Mouse (Mus musculus): ENCODE measurements around the gene Rpl39. TPM values are rescaled to one million over a fixed set of nuclear protein-coding genes. Genes with fewer than 3 reads are reported as not detected.

The Rpl39 gene
- polyA plus RNA-seq, 1 experiment from 2014 or later, result 450 TPM

GRCm38 (mm10) chrX:37074262-37074892, 10.8 kb downstream of the Rpl39 start:
- H3K36me3 ChIP-seq (ENCODE audit: control insufficient read depth, insufficient read depth), result no peaks in the 10 kb centered on the region
- H3K9ac ChIP-seq (ENCODE audit: low read depth, low read length), result no peak overlapping the region
- H3K4me3 ChIP-seq (ENCODE audit: low read depth, low read length), result no peak overlapping the region
- no peaks in the 10 kb centered on the region for H3K27me3 ChIP-seq (replicated peaks; ENCODE audit: control insufficient read depth, insufficient read depth, low read length)
- no peak overlapping the region for H3K27ac ChIP-seq (ENCODE audit: low read depth, low read length)
- 42% methylated on average over 9 of the region's 9 CpGs for WGBS
- no peaks in the 10 kb centered on the region for H3K9me3 ChIP-seq (ENCODE audit: control insufficient read depth)
- H3K4me2 ChIP-seq (replicated peaks; ENCODE audit: low read depth), result no peak overlapping the region
- peak; percentile 80 for TF ChIP-seq CTCF (IDR thresholded peaks at IDR 0.05; ENCODE audit: low read depth)
- ATAC-seq, result no peak
- no peaks in the 10 kb centered on the region for H3K4me1 ChIP-seq (replicated peaks; ENCODE audit: control insufficient read depth, insufficient read depth, low read length)

- H3K9ac ChIP-seq (ENCODE audit: low read depth, low read length), result no peak overlapping the region
- no peak overlapping the region for H3K4me2 ChIP-seq (replicated peaks; ENCODE audit: low read depth)
- WGBS, result 87% methylated on average over 5 of the region's 5 CpGs
- H3K36me3 ChIP-seq (ENCODE audit: control insufficient read depth, insufficient read depth), result no peaks in the 10 kb centered on the region
- no peak for ATAC-seq
- H3K4me1 ChIP-seq (replicated peaks; ENCODE audit: control insufficient read depth, insufficient read depth, low read length), result no peaks in the 10 kb centered on the region
- no peak for TF ChIP-seq CTCF (IDR thresholded peaks at IDR 0.05; ENCODE audit: low read depth)
- no peaks in the 10 kb centered on the region for H3K9me3 ChIP-seq (ENCODE audit: control insufficient read depth)
- H3K4me3 ChIP-seq (ENCODE audit: low read depth, low read length), result no peak overlapping the region
- no peak overlapping the region for H3K27ac ChIP-seq (ENCODE audit: low read depth, low read length)
- no peaks in the 10 kb centered on the region for H3K27me3 ChIP-seq (replicated peaks; ENCODE audit: control insufficient read depth, insufficient read depth, low read length)
Measured at GRCm38 (mm10) chrX:37068766-37069165, 16.4 kb downstream of the Rpl39 start.

GRCm38 (mm10) chrX:37067299-37067698, 17.9 kb downstream of the Rpl39 start:
- Histone ChIP-seq H3K9me3 (ENCODE audit: control insufficient read depth) (no peaks in the 10 kb centered on the region), H3K4me1 (replicated peaks; ENCODE audit: control insufficient read depth, insufficient read depth, low read length) (no peaks in the 10 kb centered on the region), H3K9ac (ENCODE audit: low read depth, low read length) (no peak overlapping the region), H3K27ac (ENCODE audit: low read depth, low read length) (no peak overlapping the region), H3K27me3 (replicated peaks; ENCODE audit: control insufficient read depth, insufficient read depth, low read length) (no peaks in the 10 kb centered on the region), H3K4me2 (replicated peaks; ENCODE audit: low read depth) (no peak overlapping the region), H3K36me3 (ENCODE audit: control insufficient read depth, insufficient read depth) (no peaks in the 10 kb centered on the region), H3K4me3 (ENCODE audit: low read depth, low read length) (no peak overlapping the region)
- no peak for TF ChIP-seq CTCF (IDR thresholded peaks at IDR 0.05; ENCODE audit: low read depth)
- ATAC-seq, result no peak
- WGBS, result 81% methylated on average over 3 of the region's 3 CpGs

- ATAC-seq, result no peak
Measured at GRCm38 (mm10) chrX:37063902-37064301, 21.3 kb downstream of the Rpl39 start.

GRCm38 (mm10) chrX:37048890-37049823, 36.0 kb downstream of the Rpl39 start:
- WGBS, result 22% methylated on average over 69 of the region's 70 CpGs
- no peak for ATAC-seq
- H3K27me3 ChIP-seq (replicated peaks; ENCODE audit: control insufficient read depth, insufficient read depth, low read length), result peaks cover 25% of the 10 kb centered on the region
- no peak overlapping the region for H3K9ac ChIP-seq (ENCODE audit: low read depth, low read length)
- TF ChIP-seq CTCF (IDR thresholded peaks at IDR 0.05; ENCODE audit: low read depth), result no peak
- peak overlapping the region; percentile 37 for H3K4me3 ChIP-seq (ENCODE audit: low read depth, low read length)
- H3K9me3 ChIP-seq (ENCODE audit: control insufficient read depth), result no peaks in the 10 kb centered on the region
- H3K4me1 ChIP-seq (replicated peaks; ENCODE audit: control insufficient read depth, insufficient read depth, low read length), result no peaks in the 10 kb centered on the region
- no peaks in the 10 kb centered on the region for H3K36me3 ChIP-seq (ENCODE audit: control insufficient read depth, insufficient read depth)
- H3K27ac ChIP-seq (ENCODE audit: low read depth, low read length), result no peak overlapping the region
- H3K4me2 ChIP-seq (replicated peaks; ENCODE audit: low read depth), result peak overlapping the region; percentile 63

More at GRCm38 (mm10) chrX:37063902-37064301, 21.3 kb downstream of the Rpl39 start:
- no peaks in the 10 kb centered on the region for H3K27me3 ChIP-seq (replicated peaks; ENCODE audit: control insufficient read depth, insufficient read depth, low read length)
- no peak overlapping the region for H3K4me2 ChIP-seq (replicated peaks; ENCODE audit: low read depth)
- no peak overlapping the region for H3K9ac ChIP-seq (ENCODE audit: low read depth, low read length)
- H3K4me3 ChIP-seq (ENCODE audit: low read depth, low read length), result no peak overlapping the region
- no peak overlapping the region for H3K27ac ChIP-seq (ENCODE audit: low read depth, low read length)
- WGBS, result 74% methylated on average over 9 of the region's 9 CpGs
- H3K36me3 ChIP-seq (ENCODE audit: control insufficient read depth, insufficient read depth), result no peaks in the 10 kb centered on the region
- H3K9me3 ChIP-seq (ENCODE audit: control insufficient read depth), result no peaks in the 10 kb centered on the region
- no peaks in the 10 kb centered on the region for H3K4me1 ChIP-seq (replicated peaks; ENCODE audit: control insufficient read depth, insufficient read depth, low read length)
- TF ChIP-seq CTCF (IDR thresholded peaks at IDR 0.05; ENCODE audit: low read depth), result no peak

- H3K4me1 ChIP-seq (replicated peaks; ENCODE audit: control insufficient read depth, insufficient read depth, low read length), result no peaks in the 10 kb centered on the region
- no peak within 1 kb of the TSS for H3K9ac ChIP-seq (ENCODE audit: low read depth, low read length)
Measured at GRCm38 (mm10) chrX:37048066-37048889, 36.9 kb downstream of the Rpl39 start, which contains the start of gene Sowahd. Gene Sowahd (plus strand): TSS chrX:37048845.

More at GRCm38 (mm10) chrX:37048066-37048889, 36.9 kb downstream of the Rpl39 start, which contains the start of gene Sowahd:
- Histone ChIP-seq H3K9me3 (ENCODE audit: control insufficient read depth) (no peaks in the 10 kb centered on the region), H3K36me3 (ENCODE audit: control insufficient read depth, insufficient read depth) (no peaks in the 10 kb centered on the region), H3K4me2 (replicated peaks; ENCODE audit: low read depth) (peak within 1 kb of the TSS; percentile 63), H3K27ac (ENCODE audit: low read depth, low read length) (no peak within 1 kb of the TSS), H3K27me3 (replicated peaks; ENCODE audit: control insufficient read depth, insufficient read depth, low read length) (peaks cover 25% of the 10 kb centered on the region), H3K4me3 (ENCODE audit: low read depth, low read length) (peak within 1 kb of the TSS; percentile 37)
- ATAC-seq, result no peak
- TF ChIP-seq CTCF (IDR thresholded peaks at IDR 0.05; ENCODE audit: low read depth), result no peak
- WGBS, result 25% methylated on average over 36 of the region's 38 CpGs

Data from intestine, postnatal 0 days (tissue).